Mouse (Mus musculus) liver, embryonic 11.5 days (tissue): ENCODE results near the gene Htr1d. TPM values are rescaled to one million over a fixed set of nuclear protein-coding genes. Genes with fewer than 3 reads are reported as not detected.
A peak's percentile ranks its signal among the peaks of the same experiment; 100 is the strongest.

Source experiments
- ATAC-seq: fragments of 200-750 bp; cut with Nextera tagmentation; replicated peaks from 2 replicates; pipeline ENCODE4 v1.8.0; 2017; ENCODE audit warnings: moderate number of reproducible peaks, mild to moderate bottlenecking, moderate TSS enrichment, moderate library complexity; ENCODE audit not compliant: low FRiP score
- DNase-seq: peaks from one replicate; pipeline ENCODE4 v3.0.0-alpha.2; 2017; ENCODE audit warnings: low spot score
- H3K27ac ChIP-seq: fragments of 300-500 bp; sonication (generic); 2 replicates; pipeline ENCODE4 v1.5.1; 2014; ENCODE audit warnings: mild to moderate bottlenecking, low read depth, low read length, control low read depth
- H3K27me3 ChIP-seq: fragments of 300-500 bp; sonication (generic); replicated peaks from 2 replicates; pipeline ENCODE4 v1.6.1; 2014; ENCODE audit warnings: low read length, mixed read lengths; ENCODE audit not compliant: control insufficient read depth, insufficient read depth
- H3K36me3 ChIP-seq: fragments of 300-500 bp; sonication (generic); 2 replicates; pipeline ENCODE4 v1.6.1; 2014; ENCODE audit warnings: mild to moderate bottlenecking, low read length, moderate library complexity, mixed read lengths; ENCODE audit not compliant: control insufficient read depth, insufficient read depth
- H3K4me1 ChIP-seq: fragments of 300-500 bp; sonication (generic); replicated peaks from 2 replicates; pipeline ENCODE4 v1.6.1; 2014; ENCODE audit warnings: low read length, mixed read lengths; ENCODE audit not compliant: control insufficient read depth, insufficient read depth
- H3K4me2 ChIP-seq: fragments of 300-500 bp; sonication (generic); 2 replicates; pipeline ENCODE4 v1.6.1; 2014; ENCODE audit warnings: mild to moderate bottlenecking, control low read depth, moderate library complexity
- H3K4me3 ChIP-seq: fragments of 300-500 bp; sonication (generic); 2 replicates; pipeline ENCODE4 v1.5.1; 2014; ENCODE audit warnings: low read depth, low read length, control low read depth
- H3K9ac ChIP-seq: fragments of 300-500 bp; sonication (generic); 2 replicates; pipeline ENCODE4 v1.6.1; 2014; ENCODE audit warnings: low read depth, low read length, control low read depth
- H3K9me3 ChIP-seq: fragments of 300-500 bp; sonication (generic); 2 replicates; pipeline ENCODE4 v1.6.1; 2016; ENCODE audit warnings: low read length, inconsistent platforms, mixed read lengths; ENCODE audit not compliant: control insufficient read depth
- WGBS: fragments of 180-500 bp; shearing (Covaris S2); extraction: QIAGEN DNeasy Blood & Tissue Kit; methylation state at CpG from one replicate; pipeline ENCODE4 v1.1.7; 2014; 5-methylcytosine and 5-hydroxymethylcytosine counted together
- polyA plus RNA-seq: library from polyadenylated mRNA; unstranded; fragments of >200 nt; fragmentation: Nextera tagmentation; extraction: Ambion mirVana; gene quantifications from 2 replicates; pipeline ENCODE4 v1.2.1, GENCODE M21; 2014

The Htr1d gene
- polyA plus RNA-seq, 1 experiment from 2014 or later, result not detected

DNA sequence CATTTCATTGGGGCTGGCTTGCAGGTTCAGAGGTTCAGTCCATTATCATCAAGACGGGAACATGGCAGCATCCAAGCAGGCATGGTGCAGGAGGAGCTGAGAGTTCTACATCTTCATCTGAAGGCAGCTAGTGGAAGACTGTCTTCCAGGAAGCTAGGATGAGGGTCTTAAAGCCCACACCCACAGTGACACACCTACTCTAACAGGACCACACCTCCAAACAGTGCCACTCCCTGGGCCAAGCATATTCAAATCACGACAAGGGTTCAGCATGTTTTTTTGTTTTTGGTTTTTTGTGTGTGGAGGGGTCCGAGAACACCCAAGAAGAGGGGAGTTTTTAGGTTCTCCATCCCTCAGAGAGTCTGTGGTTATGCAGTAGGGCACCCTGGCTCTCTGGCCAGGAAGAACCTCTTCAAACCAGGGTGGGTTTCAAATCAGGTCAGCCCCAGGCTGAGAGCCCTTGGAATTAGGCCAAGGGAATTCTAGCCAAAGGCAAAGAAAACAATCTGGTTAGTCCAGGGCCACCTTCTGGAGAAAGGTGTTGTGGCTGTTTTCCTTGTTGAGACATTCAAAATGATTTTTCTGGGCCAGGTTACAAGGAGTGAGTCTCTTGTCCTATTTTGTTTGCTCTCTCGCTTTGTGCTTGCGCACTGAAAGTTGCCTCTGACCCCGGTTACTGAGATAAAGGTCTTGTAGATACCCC, 33.3 kb downstream of the Htr1d start:
- Histone ChIP-seq H3K36me3 (no peaks in the 10 kb centered on the region), H3K9ac (no peak overlapping the region), H3K9me3 (no peaks in the 10 kb centered on the region), H3K27ac (no peak overlapping the region), H3K27me3 (peaks cover 1% of the 10 kb centered on the region; the same call in 1 of the 2 replicates), H3K4me1 (peaks cover 2% of the 10 kb centered on the region), H3K4me2 (no peak overlapping the region), H3K4me3 (no peak overlapping the region)
- WGBS, result 80% methylated on average over 6 of the region's 6 CpGs
- ATAC-seq (no peak), DNase-seq (no peak)

DNA sequence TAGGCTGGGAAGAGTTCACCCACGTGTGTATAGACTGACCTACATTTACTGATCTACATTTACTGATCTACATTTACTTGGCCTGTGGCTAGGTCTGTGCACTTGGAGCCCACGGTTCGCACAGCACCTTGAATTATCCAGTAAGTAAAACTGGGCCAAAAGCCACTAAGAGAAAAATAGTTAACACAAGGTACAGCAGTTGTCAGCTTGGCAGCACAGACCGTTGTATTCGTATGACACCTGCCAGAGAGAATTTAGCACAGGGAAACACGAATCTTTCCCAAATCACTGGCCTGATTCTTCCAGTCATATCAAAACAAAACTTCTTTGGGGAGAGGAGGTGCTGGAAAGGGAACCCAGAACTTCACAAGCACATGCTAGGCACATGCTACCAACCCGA, 35.0 kb downstream of the Htr1d start:
- WGBS, result 86% methylated on average over 7 of the region's 7 CpGs
- H3K9me3 ChIP-seq, result no peaks in the 10 kb centered on the region
- no peak overlapping the region for H3K9ac ChIP-seq
- peaks cover 7% of the 10 kb centered on the region for H3K4me1 ChIP-seq
- ATAC-seq (no peak), DNase-seq (no peak)
- H3K4me2 ChIP-seq, result no peak overlapping the region
- H3K27me3 ChIP-seq, result peaks cover 8% of the 10 kb centered on the region
- no peaks in the 10 kb centered on the region for H3K36me3 ChIP-seq
- no peak overlapping the region for H3K27ac ChIP-seq
- H3K4me3 ChIP-seq, result no peak overlapping the region

DNA sequence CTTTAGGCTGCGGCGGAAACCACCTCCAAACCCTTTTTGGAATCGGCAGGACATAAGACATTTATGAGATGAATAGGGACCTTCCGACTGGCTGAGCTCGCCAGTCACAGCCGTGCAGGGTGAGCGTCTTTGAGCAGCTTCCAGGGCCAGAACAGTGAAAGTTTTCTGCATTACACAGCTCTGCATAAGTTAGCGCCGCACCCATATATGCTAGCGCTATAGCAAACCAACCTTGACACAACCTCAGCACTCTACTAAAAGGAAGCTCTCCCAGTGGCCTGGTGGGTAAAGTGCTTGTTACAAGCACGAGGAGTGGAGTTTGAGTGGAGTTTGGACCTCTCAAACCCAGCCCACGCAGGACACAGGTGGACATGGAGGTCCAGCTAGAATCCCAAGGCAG, 35.9 kb downstream of the Htr1d start:
- Histone ChIP-seq H3K27ac (no peak overlapping the region), H3K36me3 (no peaks in the 10 kb centered on the region), H3K9ac (no peak overlapping the region), H3K4me2 (no peak overlapping the region), H3K9me3 (no peaks in the 10 kb centered on the region), H3K27me3 (peaks cover 17% of the 10 kb centered on the region), H3K4me3 (no peak overlapping the region), H3K4me1 (peaks cover 12% of the 10 kb centered on the region)
- ATAC-seq (no peak), DNase-seq (no peak)
- WGBS, result 83% methylated on average over 12 of the region's 12 CpGs

DNA sequence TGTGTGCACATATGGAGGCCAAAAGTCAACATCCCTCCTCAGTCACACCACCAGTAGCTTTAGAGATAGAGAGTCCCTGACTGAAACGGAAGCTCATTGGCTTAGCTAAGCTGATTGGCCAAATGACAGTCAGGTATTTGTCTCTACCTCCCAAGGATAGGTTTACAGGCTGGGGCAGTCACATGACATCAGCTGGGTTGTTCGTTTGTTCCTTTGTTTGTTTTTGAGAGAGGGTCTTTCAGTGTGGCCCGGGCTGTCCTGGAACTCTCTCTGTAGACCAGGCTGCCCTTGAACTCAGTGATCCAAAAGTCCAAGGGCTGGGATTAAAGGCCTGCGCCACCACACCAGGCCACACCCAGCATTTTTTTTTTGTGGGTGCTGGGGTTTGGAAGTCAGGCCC, 37.9 kb downstream of the Htr1d start:
- Histone ChIP-seq H3K27me3 (peaks cover 22% of the 10 kb centered on the region), H3K4me2 (no peak overlapping the region; the same call in 1 of the 2 replicates), H3K9me3 (no peaks in the 10 kb centered on the region), H3K4me3 (no peak overlapping the region), H3K9ac (no peak overlapping the region), H3K4me1 (peaks cover 12% of the 10 kb centered on the region), H3K36me3 (no peaks in the 10 kb centered on the region), H3K27ac (no peak overlapping the region)
- 48% methylated on average over 4 of the region's 4 CpGs for WGBS
- DNase-seq (no peak), ATAC-seq (no peak)

DNA sequence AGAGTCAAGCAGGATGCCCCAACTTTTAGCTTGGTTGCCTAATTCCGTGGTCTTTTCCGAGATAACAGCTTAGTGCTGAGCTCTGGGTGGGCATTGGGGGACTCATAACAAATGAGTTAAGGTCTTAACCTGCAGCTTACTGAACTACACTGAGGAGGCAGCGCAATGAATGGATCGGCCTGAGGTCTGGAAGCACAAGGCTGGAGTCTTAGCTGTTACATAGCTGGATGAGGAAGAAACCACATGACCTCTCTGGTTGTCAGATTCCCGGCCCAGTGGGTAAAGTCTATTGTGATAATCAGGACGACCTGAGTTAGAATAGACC, 38.4 kb downstream of the Htr1d start:
- Histone ChIP-seq H3K27me3 (peaks cover 22% of the 10 kb centered on the region), H3K9me3 (no peaks in the 10 kb centered on the region), H3K36me3 (no peaks in the 10 kb centered on the region), H3K27ac (no peak overlapping the region), H3K4me1 (peaks cover 12% of the 10 kb centered on the region), H3K4me2 (peak overlapping the region; percentile 89), H3K4me3 (peak overlapping the region; percentile 70), H3K9ac (peak overlapping the region; percentile 65; the same call in 1 of the 2 replicates)
- DNase-seq (no peak), ATAC-seq (no peak)
- WGBS, result 25% methylated on average over 6 of the region's 6 CpGs

DNA sequence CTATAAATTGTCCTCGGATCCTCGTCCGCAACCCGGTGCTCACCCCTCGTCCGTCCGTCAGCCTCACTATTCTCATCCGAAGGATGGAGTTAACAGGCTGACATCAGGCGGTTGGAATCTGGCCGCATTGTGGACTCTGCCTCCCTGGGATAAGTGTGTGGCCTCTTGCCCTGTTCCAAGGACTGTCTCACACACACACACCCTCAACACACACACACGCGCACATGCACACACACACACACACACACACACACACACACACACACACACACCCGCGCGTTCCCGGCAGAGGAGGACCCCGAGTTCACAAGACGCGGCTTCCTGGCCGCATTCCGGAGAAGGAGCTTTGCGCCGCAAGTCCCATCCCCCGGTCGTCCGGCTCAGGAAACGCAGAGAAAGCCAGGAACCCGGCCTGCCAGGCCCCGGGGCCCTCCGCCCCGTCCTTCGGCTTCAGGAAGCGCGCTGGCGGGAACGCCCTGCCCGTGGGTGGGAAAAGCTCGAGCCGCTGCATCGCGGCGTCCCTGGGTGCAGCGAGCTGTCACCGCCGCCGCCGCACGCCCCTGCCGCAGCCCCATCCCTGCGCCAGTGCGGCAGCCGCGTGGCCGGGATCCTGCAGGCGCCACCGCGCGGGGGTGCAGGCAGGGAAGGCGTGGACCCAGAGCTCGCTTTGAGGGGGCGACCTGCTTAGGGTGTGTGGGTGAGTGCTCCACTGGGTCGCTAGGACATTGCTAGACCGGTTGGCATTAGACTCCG, 38.9 kb downstream of the Htr1d start, which contains the start of gene 6030445D17Rik:
Gene 6030445D17Rik, plus strand, starts transcription at position 165 of the 753 bp plus-strand sequence.
- H3K4me2 ChIP-seq, result peak within 1 kb of the TSS; percentile 89
- H3K9ac ChIP-seq, result peak within 1 kb of the TSS; percentile 65
- peaks cover 12% of the 10 kb centered on the region for H3K4me1 ChIP-seq
- DNase-seq (peak; percentile 72), ATAC-seq (peak; percentile 69)
- H3K27ac ChIP-seq, result 0 out of 2 replicates have a peak within 1 kb of the TSS, but pooled peaks have one; percentile 38
- no peaks in the 10 kb centered on the region for H3K36me3 ChIP-seq
- peaks cover 22% of the 10 kb centered on the region for H3K27me3 ChIP-seq
- H3K9me3 ChIP-seq, result no peaks in the 10 kb centered on the region
- peak within 1 kb of the TSS; percentile 70 for H3K4me3 ChIP-seq
- 2% methylated on average over 63 of the region's 64 CpGs for WGBS

DNA sequence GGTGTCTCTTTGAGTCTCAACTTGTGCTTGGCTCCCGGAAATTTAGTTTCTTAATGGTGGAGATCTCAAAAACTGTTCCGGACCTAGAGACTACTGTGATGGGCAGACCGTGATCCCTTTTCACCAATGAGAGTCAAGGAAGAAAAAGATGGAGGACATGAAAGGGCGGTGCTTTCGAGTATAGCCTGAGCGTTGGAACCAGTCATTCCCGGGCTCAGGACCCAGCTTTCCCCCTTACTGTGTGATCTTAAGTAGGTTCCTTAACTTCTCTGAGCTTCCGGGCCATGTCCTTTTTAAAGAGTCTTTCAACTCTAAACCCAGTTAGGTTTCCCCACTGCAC, 39.5 kb downstream of the Htr1d start:
- H3K36me3 ChIP-seq, result no peaks in the 10 kb centered on the region
- 1% methylated on average over 8 of the region's 8 CpGs for WGBS

DNA sequence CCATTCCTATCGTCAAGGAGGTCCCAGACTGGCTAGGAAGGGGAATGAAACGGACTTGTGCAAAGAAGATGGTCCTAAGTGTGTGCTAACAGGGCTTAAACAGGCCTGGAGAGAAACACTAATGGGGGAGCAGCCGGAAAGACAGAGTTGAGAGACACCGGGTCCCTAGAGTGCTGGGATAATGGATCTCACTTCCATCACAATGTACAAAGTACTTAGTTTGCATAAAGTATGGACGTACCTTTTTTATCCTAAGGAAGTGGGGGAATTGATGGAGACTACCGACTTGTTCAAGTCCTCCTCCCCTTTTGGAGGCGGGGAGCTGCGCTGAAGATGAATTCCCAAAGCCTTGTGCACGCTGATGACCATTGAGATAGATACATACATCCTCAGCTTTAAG, 40.1 kb downstream of the Htr1d start:
- Histone ChIP-seq H3K27ac (no peak overlapping the region), H3K4me1 (peaks cover 14% of the 10 kb centered on the region), H3K9ac (no peak overlapping the region), H3K4me3 (peak overlapping the region; percentile 70; the same call in 1 of the 2 replicates), H3K36me3 (no peaks in the 10 kb centered on the region), H3K4me2 (peak overlapping the region; percentile 89), H3K9me3 (no peaks in the 10 kb centered on the region), H3K27me3 (peaks cover 22% of the 10 kb centered on the region)
- ATAC-seq (no peak), DNase-seq (no peak)
- 35% methylated on average over 9 of the region's 9 CpGs for WGBS

More for the DNA sequence above, 39.5 kb downstream of the Htr1d start:
- no peaks in the 10 kb centered on the region for H3K9me3 ChIP-seq
- ATAC-seq (peak; percentile 29; the same call in 1 of the 2 replicates), DNase-seq (no peak)
- peak overlapping the region; percentile 70 for H3K4me3 ChIP-seq
- peaks cover 12% of the 10 kb centered on the region for H3K4me1 ChIP-seq
- H3K27me3 ChIP-seq, result peaks cover 22% of the 10 kb centered on the region
- peak overlapping the region; percentile 89 for H3K4me2 ChIP-seq
- peak overlapping the region; percentile 65; the same call in 1 of the 2 replicates for H3K9ac ChIP-seq
- H3K27ac ChIP-seq, result no peak overlapping the region
